16 mouse cellular contexts compared by ENCODE assay signal in genomic region chr15:49347029-49347428, GRCm38 (mm10).
"Had no signal": no experiment of that assay in that cellular context is flagged by ENCODE, and none has a peak within 500 bp of the region (broad histone marks: within the 10 kb centered on the region; RNA-seq: fewer than 3 reads in every experiment).

No protein-coding gene starts in this region.

- H3K4me3 ChIP-seq: neural tube, embryonic 13.5 days; neural tube, embryonic 15.5 days; stomach, embryonic 15.5 days had no signal

- DNase-seq: retina, postnatal 1 day; right cerebral cortex, adult 18-20 months; right cerebral cortex, postnatal 14 days; right cerebral cortex, postnatal 25 days; right cerebral cortex, postnatal 4 days; spleen, adult 18-20 months; thymus, adult 18-20 months; thymus, adult 2 months; thymus, postnatal 14 days; thymus, postnatal 25 days; thymus, postnatal 36 days; thymus, postnatal 4 days had no signal

- H3K4me1 ChIP-seq: neural tube, embryonic 13.5 days; neural tube, embryonic 15.5 days; stomach, embryonic 15.5 days had no signal

- H3K9ac ChIP-seq: neural tube, embryonic 13.5 days; neural tube, embryonic 15.5 days; stomach, embryonic 15.5 days had no signal

- H3K36me3 ChIP-seq: neural tube, embryonic 13.5 days; neural tube, embryonic 15.5 days; stomach, embryonic 15.5 days had no signal

- H3K27ac ChIP-seq: neural tube, embryonic 13.5 days; neural tube, embryonic 15.5 days; stomach, embryonic 15.5 days; stomach, postnatal 0 days had no signal

- H3K9me3 ChIP-seq: neural tube, embryonic 13.5 days; neural tube, embryonic 15.5 days; stomach, embryonic 15.5 days had no signal

- H3K27me3 ChIP-seq: neural tube, embryonic 13.5 days; neural tube, embryonic 15.5 days; stomach, embryonic 15.5 days had no signal
